Mouse (Mus musculus) heart, postnatal 0 days (tissue): ENCODE results near the gene Jade3. TPM values are rescaled to one million over a fixed set of nuclear protein-coding genes. Genes with fewer than 3 reads are reported as not detected.
A peak's percentile ranks its signal among the peaks of the same experiment; 100 is the strongest.

Experiments
- ATAC-seq: fragments of 200-750 bp; cut with Nextera tagmentation; 2 replicates; pipeline ENCODE4 v1.8.0; 2017; ENCODE audit warnings: low read depth, moderate number of reproducible peaks, moderate library complexity; ENCODE audit not compliant: insufficient read depth
- DNase-seq: peaks from one replicate; pipeline ENCODE4 v3.0.0-alpha.2; 2016; ENCODE audit warnings: low spot score
- H3K27ac ChIP-seq: fragments of 300-500 bp; sonication (generic); 2 replicates; pipeline ENCODE4 v1.5.1; 2014; ENCODE audit warnings: low read depth, mild to moderate bottlenecking
- H3K27me3 ChIP-seq: fragments of 300-500 bp; sonication (generic); 2 replicates; pipeline ENCODE4 v1.6.1; 2014; ENCODE audit warnings: low read length, mixed read lengths; ENCODE audit not compliant: control insufficient read depth, insufficient read depth
- H3K36me3 ChIP-seq: fragments of 300-500 bp; sonication (generic); replicated peaks from 2 replicates; pipeline ENCODE4 v1.6.1; 2014; ENCODE audit warnings: low read length, mixed read lengths; ENCODE audit not compliant: control insufficient read depth, insufficient read depth
- H3K4me1 ChIP-seq: fragments of 300-500 bp; sonication (generic); 2 replicates; pipeline ENCODE4 v1.6.1; 2014; ENCODE audit warnings: antibody characterized with exemption; ENCODE audit not compliant: control insufficient read depth, insufficient read depth
- H3K4me2 ChIP-seq: fragments of 300-500 bp; sonication (generic); 2 replicates; pipeline ENCODE4 v1.6.1; 2014; ENCODE audit warnings: low read depth, mild to moderate bottlenecking, low read length, moderate library complexity
- H3K4me3 ChIP-seq: fragments of 300-500 bp; sonication (generic); 2 replicates; pipeline ENCODE4 v1.5.1; 2014; ENCODE audit warnings: low read depth, low read length
- H3K9ac ChIP-seq: fragments of 300-500 bp; sonication (generic); replicated peaks from 2 replicates; pipeline ENCODE4 v1.6.1; 2014; ENCODE audit warnings: low read depth, low read length, mixed read lengths
- H3K9me3 ChIP-seq: fragments of 300-500 bp; sonication (generic); replicated peaks from 2 replicates; pipeline ENCODE4 v1.6.1; 2016; ENCODE audit warnings: low read length; ENCODE audit not compliant: control insufficient read depth
- CTCF ChIP-seq: IDR thresholded peaks from 2 replicates; pipeline ENCODE4 v1.5.1; 2016; ENCODE audit warnings: antibody characterized with exemption, control low read depth, low read depth
- EP300 ChIP-seq: IDR thresholded peaks from 2 replicates; pipeline ENCODE4 v1.6.1; 2016; ENCODE audit warnings: antibody characterized with exemption, low read depth
- WGBS: fragments of 180-500 bp; shearing (Covaris S2); extraction: QIAGEN DNeasy Blood & Tissue Kit; methylation state at CpG from one replicate; pipeline ENCODE4 v1.1.7; 2014; 5-methylcytosine and 5-hydroxymethylcytosine counted together
- polyA plus RNA-seq: library from polyadenylated mRNA; unstranded; fragments of >200 nt; fragmentation: Nextera tagmentation; extraction: Ambion mirVana; gene quantifications from 2 replicates; pipeline ENCODE4 v1.2.1, GENCODE M21; 2015
- total RNA-seq: library from RNA; depleted of rRNA; stranded (reverse); fragments of >200 nt; gene quantifications from 2 replicates; pipeline ENCODE4 v1.2.3, GENCODE M21; 2014; ENCODE audit warnings: low replicate concordance

The Jade3 gene
- total and polyA plus RNA-seq, 2 experiments from 2014 or later, result 0.99 to 2.2 TPM

- H3K9me3 ChIP-seq, result no peaks in the 10 kb centered on the region
- DNase-seq, result no peak
- no peak for TF ChIP-seq CTCF
- no peak for TF ChIP-seq EP300
Observed at GRCm38 (mm10) chrX:20497682-20498081, 72.2 kb downstream of the Jade3 start.

GRCm38 (mm10) chrX:20520290-20520939 lies 94.9 kb downstream of the Jade3 start:
- Histone ChIP-seq H3K36me3 (no peaks in the 10 kb centered on the region; the same call in 1 of the 2 replicates), H3K9me3 (no peaks in the 10 kb centered on the region), H3K4me1 (no peaks in the 10 kb centered on the region), H3K4me3 (no peak overlapping the region), H3K27ac (no peak overlapping the region), H3K4me2 (no peak overlapping the region), H3K9ac (no peak overlapping the region), H3K27me3 (no peaks in the 10 kb centered on the region)
- no peak for DNase-seq
- WGBS, result 74% methylated on average over 7 of the region's 7 CpGs
- TF ChIP-seq EP300 (no peak), CTCF (no peak)
- no peak for ATAC-seq

More at GRCm38 (mm10) chrX:20497682-20498081, 72.2 kb downstream of the Jade3 start:
- no peaks in the 10 kb centered on the region for H3K4me1 ChIP-seq
- WGBS, result 82% methylated on average over 3 of the region's 3 CpGs
- no peak overlapping the region for H3K4me3 ChIP-seq
- no peak overlapping the region for H3K4me2 ChIP-seq
- no peak for ATAC-seq
- no peak overlapping the region for H3K27ac ChIP-seq
- H3K27me3 ChIP-seq, result no peaks in the 10 kb centered on the region
- peaks cover 3% of the 10 kb centered on the region; the same call in 1 of the 2 replicates for H3K36me3 ChIP-seq
- H3K9ac ChIP-seq, result no peak overlapping the region

GRCm38 (mm10) chrX:20521578-20521977 lies 96.1 kb downstream of the Jade3 start:
- Histone ChIP-seq H3K36me3 (no peaks in the 10 kb centered on the region; the same call in 1 of the 2 replicates), H3K27me3 (no peaks in the 10 kb centered on the region), H3K9me3 (no peaks in the 10 kb centered on the region), H3K27ac (no peak overlapping the region), H3K9ac (no peak overlapping the region), H3K4me3 (no peak overlapping the region), H3K4me2 (no peak overlapping the region), H3K4me1 (no peaks in the 10 kb centered on the region)
- no peak for ATAC-seq
- TF ChIP-seq EP300 (no peak), CTCF (no peak)
- DNase-seq, result no peak

DNA sequence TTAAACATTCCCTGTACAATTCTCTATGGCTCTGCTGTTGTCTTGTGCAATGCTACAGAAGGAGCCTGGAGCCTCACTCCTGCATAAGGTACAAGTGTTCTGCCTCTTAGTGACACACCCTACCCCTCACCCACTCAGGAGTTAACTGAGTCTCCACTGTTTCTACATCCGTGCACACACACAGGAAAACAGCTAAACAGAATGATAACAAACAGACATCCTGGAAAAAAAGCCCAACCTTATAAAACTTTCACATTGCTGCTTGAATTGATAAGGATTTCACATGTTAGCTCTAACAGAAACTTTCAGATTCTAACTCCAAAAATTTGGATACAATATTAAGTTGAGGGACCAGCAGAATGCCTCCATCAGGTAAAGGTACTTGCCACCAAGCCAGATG lies 107.1 kb downstream of the Jade3 start:
- Histone ChIP-seq H3K36me3 (no peaks in the 10 kb centered on the region), H3K27ac (no peak overlapping the region), H3K9me3 (no peaks in the 10 kb centered on the region), H3K27me3 (no peaks in the 10 kb centered on the region), H3K4me1 (no peaks in the 10 kb centered on the region), H3K4me3 (no peak overlapping the region), H3K4me2 (no peak overlapping the region), H3K9ac (no peak overlapping the region)
- ATAC-seq, result no peak
- DNase-seq, result no peak
- 38% methylated on average over 1 of the region's 1 CpGs for WGBS
- TF ChIP-seq EP300 (no peak), CTCF (no peak)

GRCm38 (mm10) chrX:20543867-20544266 lies 118.4 kb downstream of the Jade3 start:
- TF ChIP-seq CTCF (no peak), EP300 (no peak)
- Histone ChIP-seq H3K4me3 (no peak overlapping the region), H3K4me2 (no peak overlapping the region), H3K27ac (no peak overlapping the region), H3K4me1 (no peaks in the 10 kb centered on the region), H3K9ac (no peak overlapping the region), H3K36me3 (no peaks in the 10 kb centered on the region), H3K27me3 (no peaks in the 10 kb centered on the region), H3K9me3 (no peaks in the 10 kb centered on the region)
- DNase-seq, result no peak
- 78% methylated on average over 3 of the region's 3 CpGs for WGBS
- ATAC-seq, result no peak

GRCm38 (mm10) chrX:20547609-20548008 lies 122.1 kb downstream of the Jade3 start:
- Histone ChIP-seq H3K9me3 (no peaks in the 10 kb centered on the region), H3K4me3 (no peak overlapping the region), H3K27me3 (no peaks in the 10 kb centered on the region), H3K27ac (no peak overlapping the region), H3K9ac (no peak overlapping the region), H3K36me3 (no peaks in the 10 kb centered on the region), H3K4me1 (no peaks in the 10 kb centered on the region), H3K4me2 (peak overlapping the region; percentile 66; the same call in 1 of the 2 replicates)
- DNase-seq (no peak), ATAC-seq (no peak)
- WGBS, result 55% methylated on average over 5 of the region's 5 CpGs
- TF ChIP-seq CTCF (no peak), EP300 (no peak)
